Mouse (Mus musculus) G1E (cell line): ENCODE results near the gene Gm29797. TPM values are rescaled to one million over a fixed set of nuclear protein-coding genes. Genes with fewer than 3 reads are reported as not detected.

ENCODE experiments used
- ATAC-seq: 2 replicates; pipeline ENCODE4 v1.8.0; 2016; ENCODE audit warnings: mild to moderate bottlenecking; ENCODE audit not compliant: insufficient number of reproducible peaks, poor library complexity, low FRiP score, severe bottlenecking; ENCODE audit errors: extremely low read depth
- DNase-seq: peaks from one replicate; pipeline ENCODE4 v3.0.0; 2012; ENCODE audit warnings: low spot score
- H3K27me3 ChIP-seq: 2 replicates; pipeline ENCODE4 v1.6.1; 2012; ENCODE audit warnings: mild to moderate bottlenecking, low read length, inconsistent platforms; ENCODE audit not compliant: insufficient read depth
- H3K36me3 ChIP-seq: replicated peaks from 2 replicates; pipeline ENCODE3; 2012; ENCODE audit warnings: mild to moderate bottlenecking, inconsistent platforms
- H3K4me1 ChIP-seq: 2 replicates; pipeline ENCODE4 v1.6.1; 2012; ENCODE audit warnings: low read depth, low read length, inconsistent platforms, mixed read lengths; ENCODE audit not compliant: insufficient read depth
- H3K4me3 ChIP-seq: 2 replicates; pipeline ENCODE4 v1.5.1; 2012; ENCODE audit warnings: low read depth, mild to moderate bottlenecking, inconsistent platforms, low read length, moderate library complexity, mixed read lengths
- H3K9me3 ChIP-seq: replicated peaks from 2 replicates; pipeline ENCODE4 v1.6.1; 2012; ENCODE audit warnings: inconsistent platforms
- CTCF ChIP-seq: IDR thresholded peaks from 2 replicates; pipeline ENCODE4 v1.5.1; 2012; ENCODE audit warnings: low read depth, low read length, inconsistent platforms, mixed read lengths
- GATA1 ChIP-seq: IDR thresholded peaks from 2 replicates; pipeline ENCODE4 v1.6.1; 2012; ENCODE audit warnings: borderline replicate concordance, low read length, inconsistent platforms, mixed read lengths
- GATA2 ChIP-seq: IDR thresholded peaks from 2 replicates; pipeline ENCODE4 v1.6.1; 2012; ENCODE audit warnings: low read depth, low read length, inconsistent platforms, borderline replicate concordance
- POLR2AphosphoS5 ChIP-seq: IDR thresholded peaks from 2 replicates; pipeline ENCODE4 v1.6.1; 2012; ENCODE audit warnings: low read depth, low read length, inconsistent platforms; ENCODE audit not compliant: insufficient replicate concordance
- TAL1 ChIP-seq: conservative IDR thresholded peaks from 2 replicates; pipeline ENCODE4 v1.6.1; 2012; ENCODE audit warnings: low read depth, low read length, inconsistent platforms, mixed read lengths
- polyA plus RNA-seq: library from polyadenylated mRNA; stranded (reverse); fragments of >175 nt; gene quantifications from 2 replicates; pipeline ENCODE4 v1.2.3, GENCODE M21; 2012
- total RNA-seq, 2 experiments: library from RNA; stranded (forward) in 1 of 2; stranded (reverse) in 1 of 2; fragments of 200-1000 nt in 1 of 2; fragments of >200 nt in 1 of 2; fragmentation: Nextera tagmentation in 1 of 2; gene quantifications; 2 replicates each; pipeline ENCODE4 v1.2.3; 2014 to 2017

Gene Gm29797
- total and polyA plus RNA-seq, 3 experiments: 0.12 TPM; not detected in 2

DNA sequence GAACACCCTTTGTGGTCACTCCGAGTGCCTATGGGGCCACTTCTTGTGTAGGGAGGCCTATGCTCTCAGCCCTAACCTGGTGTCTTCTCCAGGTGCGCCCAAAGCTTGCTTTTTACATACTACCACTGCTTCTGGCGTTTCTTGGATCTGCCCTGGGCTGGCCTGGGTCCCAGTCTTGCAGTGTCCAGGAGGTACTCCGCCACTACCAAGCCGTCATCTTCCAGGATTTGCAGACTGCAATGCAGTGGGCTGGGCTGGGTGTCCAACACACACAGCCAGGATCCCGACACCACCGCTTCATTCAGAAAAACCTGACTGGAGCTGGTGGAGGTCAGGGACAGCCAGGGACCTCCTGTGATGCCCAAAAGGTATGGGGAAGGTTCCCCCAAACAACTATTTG lies 1.7 kb downstream of the Gm29797 start:
- H3K9me3 ChIP-seq: no peaks in the 10 kb centered on the region
- peaks cover 7% of the 10 kb centered on the region for H3K27me3 ChIP-seq
- H3K4me3 ChIP-seq: no peak overlapping the region
- H3K36me3 ChIP-seq: peaks cover 58% of the 10 kb centered on the region
- DNase-seq: no peak
- peaks cover 15% of the 10 kb centered on the region for H3K4me1 ChIP-seq
- ATAC-seq: no peak
- TF ChIP-seq POLR2AphosphoS5 (no peak), CTCF (no peak), GATA2 (no peak), TAL1 (no peak), GATA1 (no peak)

DNA sequence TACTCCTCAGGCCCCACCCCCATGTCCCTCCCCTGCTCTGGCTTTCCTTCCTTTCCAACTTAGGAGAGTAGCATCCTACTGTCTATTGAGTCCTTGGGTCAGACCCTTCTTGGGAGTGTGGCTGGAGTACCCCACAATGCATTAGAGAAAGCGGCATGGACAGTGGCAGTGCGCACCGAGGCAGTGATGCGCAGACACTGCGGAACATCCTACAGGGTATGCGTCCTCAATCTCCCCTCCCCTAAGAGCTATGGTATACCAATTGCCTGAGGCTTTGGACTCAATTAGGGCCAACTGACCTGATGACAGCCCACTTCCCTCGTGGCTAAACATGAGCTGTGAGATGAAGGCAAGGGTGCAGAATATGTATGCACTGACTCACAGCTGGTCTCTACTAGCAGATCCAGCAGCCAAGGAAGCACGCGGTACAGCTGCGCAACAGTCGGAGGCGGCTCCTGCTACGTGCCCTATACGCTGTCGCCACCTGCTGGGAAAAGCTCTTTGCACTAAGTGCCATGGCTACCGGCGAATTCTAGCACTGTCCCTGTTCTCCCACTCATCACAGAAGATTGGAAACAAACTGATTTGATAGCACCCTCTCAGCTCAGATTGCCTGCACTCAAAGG lies 2.2 kb downstream of the Gm29797 start:
- ATAC-seq (no peak), DNase-seq (no peak)
- H3K27me3 ChIP-seq: peaks cover 11% of the 10 kb centered on the region
- no peak overlapping the region for H3K4me3 ChIP-seq
- no peaks in the 10 kb centered on the region for H3K9me3 ChIP-seq
- peaks cover 15% of the 10 kb centered on the region for H3K4me1 ChIP-seq
- H3K36me3 ChIP-seq: peaks cover 52% of the 10 kb centered on the region
- TF ChIP-seq CTCF (no peak), TAL1 (no peak), POLR2AphosphoS5 (no peak), GATA1 (no peak), GATA2 (no peak)

DNA sequence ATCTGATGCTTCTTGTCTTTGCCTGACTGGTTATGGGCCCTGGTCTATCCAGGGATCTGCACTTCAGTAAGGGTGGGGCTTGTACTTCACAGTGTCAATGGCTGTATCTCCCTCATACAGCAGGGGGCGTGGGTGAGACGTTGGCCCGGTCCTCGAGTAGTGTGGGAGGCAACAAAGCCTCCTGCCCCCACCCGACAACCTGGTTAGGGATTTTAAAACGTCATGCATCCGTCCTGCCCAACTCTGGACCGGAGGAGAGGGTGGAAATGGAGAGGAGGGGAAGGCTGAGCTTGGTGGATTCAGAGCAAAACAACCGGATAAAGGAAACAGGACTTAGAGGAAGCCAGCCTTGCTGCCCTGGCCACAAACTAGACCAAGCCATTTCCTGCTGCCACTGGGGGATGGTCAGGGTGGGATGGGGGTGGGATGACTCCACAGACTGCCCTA lies 2.8 kb downstream of the Gm29797 start:
- peak; percentile 63 for TF ChIP-seq CTCF
- TF ChIP-seq POLR2AphosphoS5: no peak
- no peak for TF ChIP-seq TAL1
- TF ChIP-seq GATA1: no peak
- Histone ChIP-seq H3K9me3 (no peaks in the 10 kb centered on the region), H3K4me1 (peaks cover 15% of the 10 kb centered on the region), H3K27me3 (peaks cover 11% of the 10 kb centered on the region), H3K36me3 (peaks cover 47% of the 10 kb centered on the region), H3K4me3 (no peak overlapping the region)
- ATAC-seq (peak; percentile 38), DNase-seq (peak; percentile 56)

DNA sequence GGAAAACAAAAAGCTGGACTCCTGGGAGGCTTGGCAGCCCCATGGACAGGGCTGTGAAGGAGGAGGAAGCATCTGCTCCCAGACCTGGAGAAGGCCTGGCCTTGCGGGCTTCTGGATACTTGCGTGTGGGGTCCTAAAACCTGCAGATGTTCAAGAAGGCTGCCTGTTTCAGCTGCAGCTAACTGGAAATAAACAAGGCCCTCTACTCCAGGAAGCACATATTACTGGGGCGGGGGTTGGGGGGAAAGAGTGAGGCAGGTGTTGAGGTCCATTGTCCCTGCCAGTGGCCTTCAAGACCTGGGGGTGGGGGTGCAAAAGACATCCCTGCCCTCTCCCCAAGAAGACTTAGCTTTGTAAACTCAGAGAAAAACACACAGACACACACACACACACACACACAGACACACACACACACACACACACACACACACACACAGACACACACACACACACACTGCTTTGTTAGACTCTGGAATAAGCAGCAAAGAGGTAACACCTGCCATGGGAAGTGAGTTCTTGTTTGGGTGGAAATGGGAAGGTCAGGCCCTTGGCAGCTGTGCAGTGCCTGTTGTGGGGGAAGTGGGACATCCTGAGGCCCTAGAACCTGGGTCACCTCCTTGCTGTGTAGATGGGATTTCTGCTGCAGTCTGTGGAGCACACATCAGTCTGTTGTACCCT lies 5.9 kb downstream of the Gm29797 start:
- Histone ChIP-seq H3K4me3 (no peak overlapping the region), H3K36me3 (peaks cover 16% of the 10 kb centered on the region), H3K27me3 (peaks cover 18% of the 10 kb centered on the region), H3K9me3 (no peaks in the 10 kb centered on the region), H3K4me1 (peaks cover 15% of the 10 kb centered on the region)
- no peak for DNase-seq
- no peak for TF ChIP-seq CTCF
- no peak for TF ChIP-seq POLR2AphosphoS5
- TF ChIP-seq GATA2: no peak
- no peak for TF ChIP-seq TAL1
- no peak for TF ChIP-seq GATA1
- no peak for ATAC-seq

DNA sequence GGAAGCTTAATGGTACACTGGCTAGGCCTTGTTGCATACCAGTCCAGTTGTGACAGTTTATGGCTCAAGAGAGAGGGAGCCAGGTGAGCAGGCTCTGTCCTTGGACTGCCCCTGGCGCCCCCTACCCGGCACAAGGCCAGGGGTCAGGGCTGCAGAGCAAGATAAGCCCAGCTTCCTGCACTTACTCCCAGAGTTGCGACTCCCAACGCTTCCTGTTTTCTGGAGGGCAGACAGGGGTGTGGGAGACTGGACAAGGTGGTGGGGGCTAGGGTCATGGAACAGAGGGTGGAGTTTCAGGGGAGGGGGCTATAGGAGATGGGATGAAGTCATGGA lies 6.4 kb downstream of the Gm29797 start:
- Histone ChIP-seq H3K27me3 (peaks cover 19% of the 10 kb centered on the region), H3K4me1 (peaks cover 15% of the 10 kb centered on the region), H3K4me3 (no peak overlapping the region), H3K9me3 (no peaks in the 10 kb centered on the region), H3K36me3 (peaks cover 12% of the 10 kb centered on the region)
- no peak for DNase-seq
- TF ChIP-seq GATA1 (no peak), POLR2AphosphoS5 (no peak), GATA2 (no peak), TAL1 (no peak), CTCF (no peak)
- ATAC-seq: 0 out of 2 replicates have a peak, but pooled peaks have one; percentile 4

DNA sequence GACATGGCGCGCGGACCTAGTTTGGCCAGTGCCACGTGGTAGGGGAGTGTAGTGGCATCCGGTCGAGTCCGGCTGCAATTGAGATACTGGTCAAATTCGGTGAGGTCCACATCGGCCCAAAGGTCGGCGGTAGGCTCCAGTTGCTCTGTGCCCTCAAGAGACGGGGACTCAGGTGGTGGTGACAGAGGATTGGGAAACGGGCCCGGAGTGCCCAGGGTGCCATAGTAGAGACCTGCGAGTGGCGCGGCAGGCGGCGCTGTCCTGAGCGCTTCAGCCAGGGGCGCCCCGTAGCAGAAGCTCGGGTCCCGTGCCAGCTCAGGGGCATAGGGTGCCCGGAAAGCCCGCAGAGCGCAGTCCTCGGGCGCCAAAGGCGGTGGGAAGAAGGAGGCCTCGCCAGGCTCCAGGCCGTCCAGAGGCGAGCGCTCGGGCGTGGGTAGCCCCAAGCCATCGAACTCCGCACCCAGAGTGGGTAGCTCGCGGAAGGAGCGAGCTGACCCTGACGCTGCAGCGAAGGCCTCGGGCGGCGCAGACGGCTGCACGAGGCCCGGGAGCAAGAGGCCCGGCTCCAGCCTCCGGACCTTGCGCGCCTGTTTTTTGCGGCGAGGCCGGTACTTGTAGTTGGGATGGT lies 13.6 kb downstream of the Gm29797 start:
- H3K4me3 ChIP-seq: no peak overlapping the region

More for the DNA sequence above, 13.6 kb downstream of the Gm29797 start:
- Histone ChIP-seq H3K27me3 (peaks cover 65% of the 10 kb centered on the region), H3K36me3 (no peaks in the 10 kb centered on the region), H3K4me1 (peaks cover 2% of the 10 kb centered on the region; the same call in 1 of the 2 replicates), H3K9me3 (peaks cover 6% of the 10 kb centered on the region)
- DNase-seq (no peak), ATAC-seq (no peak)
- TF ChIP-seq POLR2AphosphoS5: no peak
- no peak for TF ChIP-seq TAL1
- TF ChIP-seq GATA1: no peak
- no peak for TF ChIP-seq GATA2
- TF ChIP-seq CTCF: no peak
